Mouse (Mus musculus): ENCODE measurements around the gene Cic. TPM values are rescaled to one million over a fixed set of nuclear protein-coding genes. Genes with fewer than 3 reads are reported as not detected.

Gene Cic
- polyA plus RNA-seq, 1 experiment from 2014 or later = 48.0 TPM

Small RNAs within 50 kb of the gene (microRNA-seq; reads per million reads assigned to microRNA genes)
- not detected for gene Mir7048

Other genes starting within 250 kb of the Cic start
- gene Grik5, start 195.4 kb upstream of the Cic start, polyA plus RNA-seq (2015; fragmentation: Nextera tagmentation; extraction: Ambion mirVana) = 10.4 and 16.9 TPM in 2 replicates
- gene Zfp574, start 195.1 kb upstream of the Cic start, polyA plus RNA-seq (2015; fragmentation: Nextera tagmentation; extraction: Ambion mirVana) = 36.6 and 38.4 TPM in 2 replicates
- gene Pou2f2, start 88.0 kb upstream of the Cic start, polyA plus RNA-seq (2015; fragmentation: Nextera tagmentation; extraction: Ambion mirVana) = 10.6 and 17.0 TPM in 2 replicates
- gene Dedd2, start 47.1 kb upstream of the Cic start, polyA plus RNA-seq (2015; fragmentation: Nextera tagmentation; extraction: Ambion mirVana) = 14.7 and 15.0 TPM in 2 replicates
- 1.8 and 1.9 TPM in 2 replicates for gene Zfp526, start 46.3 kb upstream of the Cic start, polyA plus RNA-seq (2015; fragmentation: Nextera tagmentation; extraction: Ambion mirVana)
- 14.9 and 17.1 TPM in 2 replicates for gene Gsk3a, start 29.9 kb upstream of the Cic start, polyA plus RNA-seq (2015; fragmentation: Nextera tagmentation; extraction: Ambion mirVana)
- 4.8 and 5.3 TPM in 2 replicates for gene Erf, start 16.9 kb upstream of the Cic start, polyA plus RNA-seq (2015; fragmentation: Nextera tagmentation; extraction: Ambion mirVana)
- gene Pafah1b3, start 30.3 kb downstream of the Cic start, polyA plus RNA-seq (2015; fragmentation: Nextera tagmentation; extraction: Ambion mirVana) = 499 and 556 TPM in 2 replicates
- gene Prr19, start 33.7 kb downstream of the Cic start, polyA plus RNA-seq (2015; fragmentation: Nextera tagmentation; extraction: Ambion mirVana) = 1.4 and 2.2 TPM in 2 replicates
- gene Tmem145, start 38.4 kb downstream of the Cic start, polyA plus RNA-seq (2015; fragmentation: Nextera tagmentation; extraction: Ambion mirVana) = 24.5 and 41.2 TPM in 2 replicates
- gene Megf8, start 49.5 kb downstream of the Cic start, polyA plus RNA-seq (2015; fragmentation: Nextera tagmentation; extraction: Ambion mirVana) = 22.6 and 25.0 TPM in 2 replicates
- gene Cnfn, start 102.0 kb downstream of the Cic start, polyA plus RNA-seq (2015; fragmentation: Nextera tagmentation; extraction: Ambion mirVana) = 0.50 TPM in 1 of 2 replicates, not detected in the other
- 17.7 and 18.5 TPM in 2 replicates for gene Lipe, start 131.0 kb downstream of the Cic start, polyA plus RNA-seq (2015; fragmentation: Nextera tagmentation; extraction: Ambion mirVana)
- 0.34 and 0.96 TPM in 2 replicates for gene Cxcl17, start 145.2 kb downstream of the Cic start, polyA plus RNA-seq (2015; fragmentation: Nextera tagmentation; extraction: Ambion mirVana)
- 0.96 and 1.1 TPM in 2 replicates for gene Ceacam1, start 209.9 kb downstream of the Cic start, polyA plus RNA-seq (2015; fragmentation: Nextera tagmentation; extraction: Ambion mirVana)